In genomic region chr2:77279861-77280511, GRCm38 (mm10) we compare ENCODE assay signal across 8 mouse cellular contexts. TPM values are rescaled to one million over a fixed set of nuclear protein-coding genes. Genes with fewer than 3 reads are reported as not detected.
A peak's percentile ranks its signal among the peaks of the same experiment; 100 is the strongest.
DNase-seq lines count a peak whose midpoint lies in the region; ATAC-seq and TF ChIP-seq lines count a peak whose summit lies in the region.

No protein-coding gene starts in this region.

- ATAC-seq in heart, embryonic 13.5 days (ENCODE audit: extremely low read depth, insufficient number of reproducible peaks, low FRiP score, low TSS enrichment): peak; percentile 27; the same call in 1 of the 2 replicates
- ATAC-seq in limb, embryonic 13.5 days (ENCODE audit: low FRiP score, low read depth): peak; percentile 58
- ATAC-seq in neural tube, embryonic 11.5 days (ENCODE audit: insufficient read depth, low FRiP score, low TSS enrichment): peak; percentile 65

- in situ Hi-C loops in ES-E14 (cut with MboI; ENCODE audit: low sequenced_read_pairs in 2 of 2, unreplicated experiment in 2 of 2): no loop called here

- H3K9ac ChIP-seq in ES-E14 (ENCODE audit: insufficient read depth, low read depth, low read length, poor library complexity, severe bottlenecking): peak overlapping the region; percentile 82
- peak overlapping the region; percentile 94 for H3K9ac ChIP-seq in heart, embryonic 13.5 days
- peak overlapping the region; percentile 96 for H3K9ac ChIP-seq in limb, embryonic 13.5 days
- H3K9ac ChIP-seq in neural tube, embryonic 11.5 days (ENCODE audit: low read length): peak overlapping the region; percentile 86

- peak overlapping the region; percentile 95 for H3K4me2 ChIP-seq in heart, embryonic 13.5 days
- H3K4me2 ChIP-seq in limb, embryonic 13.5 days (replicated peaks): peak overlapping the region; percentile 85
- peak overlapping the region; percentile 65 for H3K4me2 ChIP-seq in neural tube, embryonic 11.5 days (ENCODE audit: low read depth)

- no peaks in the 10 kb centered on the region for H3K9me3 ChIP-seq in ES-E14 (ENCODE audit: control insufficient read depth, insufficient read depth, low read depth, low read length)
- H3K9me3 ChIP-seq in heart, embryonic 13.5 days: no peaks in the 10 kb centered on the region
- H3K9me3 ChIP-seq in limb, embryonic 13.5 days: no peaks in the 10 kb centered on the region
- no peaks in the 10 kb centered on the region for H3K9me3 ChIP-seq in neural tube, embryonic 11.5 days (ENCODE audit: control insufficient read depth, low read length)

- H3K27me3 ChIP-seq in heart, embryonic 13.5 days (replicated peaks): 0 out of 2 replicates have a peak, but pooled peaks cover 3% of the 10 kb centered on the region
- no peaks in the 10 kb centered on the region for H3K27me3 ChIP-seq in limb, embryonic 13.5 days
- no peaks in the 10 kb centered on the region for H3K27me3 ChIP-seq in neural tube, embryonic 11.5 days (ENCODE audit: control insufficient read depth, insufficient read depth, low read length)

- under 1% methylated on average over 28 of the region's 57 CpGs for WGBS in heart, embryonic 13.5 days
- WGBS in limb, embryonic 13.5 days: 1% methylated on average over 43 of the region's 57 CpGs
- 0% methylated on average over 32 of the region's 57 CpGs for WGBS in neural tube, embryonic 11.5 days

- H3K36me3 ChIP-seq in ES-E14 (ENCODE audit: control insufficient read depth, insufficient read depth, low read length, poor library complexity, severe bottlenecking): no peaks in the 10 kb centered on the region
- no peaks in the 10 kb centered on the region for H3K36me3 ChIP-seq in heart, embryonic 13.5 days
- H3K36me3 ChIP-seq in limb, embryonic 13.5 days: peaks cover 5% of the 10 kb centered on the region
- no peaks in the 10 kb centered on the region for H3K36me3 ChIP-seq in neural tube, embryonic 11.5 days (ENCODE audit: control insufficient read depth, insufficient read depth, low read length)

- peak overlapping the region; percentile 82 to 85 for H3K4me3 ChIP-seq in ES-E14 (ENCODE audit: insufficient read depth in 1 of 2, low read depth in 1 of 2, low read length in 2 of 2, poor library complexity in 1 of 2, severe bottlenecking in 1 of 2)
- peak overlapping the region; percentile 79 for H3K4me3 ChIP-seq in heart, embryonic 13.5 days
- peak overlapping the region; percentile 94 for H3K4me3 ChIP-seq in limb, embryonic 13.5 days
- H3K4me3 ChIP-seq in neural tube, embryonic 11.5 days (ENCODE audit: low read depth, low read length): peak overlapping the region; percentile 60

- DNase-seq in layer of hippocampus, adult 11-12 months (ENCODE audit: low spot score): peak; percentile 22
- DNase-seq in layer of hippocampus, adult 9-10 months (ENCODE audit: low spot score): no peak
- DNase-seq in ES-E14 (ENCODE audit: low read depth, low spot score): no peak
- peak; percentile 62 to 72 for DNase-seq in cerebellum, postnatal 10 days
- peak; percentile 64 for DNase-seq in neural tube, embryonic 11.5 days (ENCODE audit: low spot score)
- no peak for DNase-seq in ovary, postnatal 36 days (ENCODE audit: low spot score)

- H3K27ac ChIP-seq in ES-E14 (ENCODE audit: insufficient read depth, low read depth, low read length, poor library complexity, severe bottlenecking): no peak overlapping the region
- H3K27ac ChIP-seq in heart, embryonic 13.5 days (replicated peaks): peak overlapping the region; percentile 72
- peak overlapping the region; percentile 72 for H3K27ac ChIP-seq in limb, embryonic 13.5 days
- H3K27ac ChIP-seq in neural tube, embryonic 11.5 days (ENCODE audit: low read depth, low read length): peak overlapping the region; percentile 68

- peaks cover 0 to 4% of the 10 kb centered on the region in 2 experiments; a peak in 2 of 4 replicates for H3K4me1 ChIP-seq in ES-E14 (ENCODE audit: control insufficient read depth in 2 of 2, insufficient read depth in 2 of 2, low read length in 2 of 2, poor library complexity in 1 of 2)
- peaks cover 32% of the 10 kb centered on the region for H3K4me1 ChIP-seq in heart, embryonic 13.5 days
- peaks cover 25% of the 10 kb centered on the region for H3K4me1 ChIP-seq in limb, embryonic 13.5 days
- no peaks in the 10 kb centered on the region for H3K4me1 ChIP-seq in neural tube, embryonic 11.5 days (ENCODE audit: control insufficient read depth, insufficient read depth, low read length)

TF ChIP-seq in ES-E14, 5 proteins besides CTCF, POLR2A, EP300 and RAD21:
- TF ChIP-seq HCFC1 (IDR thresholded peaks at IDR 0.05; ENCODE audit: borderline replicate concordance, insufficient read depth, low read length) (no peak), CHD2 (IDR thresholded peaks at IDR 0.05; ENCODE audit: low read depth, low read length) (no peak)

RNA-seq across cellular contexts. Expression of gene Sestd1, which starts 0.4 kb away (rescaled TPM):
- 11.4 and 12.4 TPM in 2 replicates for total RNA-seq in ES-E14 (2012; rRNA removed)
- polyA plus RNA-seq in heart, embryonic 13.5 days (2015; fragmentation: Nextera tagmentation; extraction: Ambion mirVana): 8.1 and 8.4 TPM in 2 replicates
- 19.1 and 19.5 TPM in 2 replicates for polyA plus RNA-seq in limb, embryonic 13.5 days (2015; fragmentation: Nextera tagmentation; extraction: Ambion mirVana)
- polyA plus RNA-seq in neural tube, embryonic 11.5 days (2014; fragmentation: Nextera tagmentation; extraction: Ambion mirVana): 31.3 and 32.6 TPM in 2 replicates

Comparison
In these comparisons a context has a peak if more than half of its experiments do, and no peak if none do; other contexts are left out.
1. DNase-seq: peak in layer of hippocampus, adult 11-12 months (single experiment), cerebellum, postnatal 10 days (2 of 2) and neural tube, embryonic 11.5 days (single experiment); none in layer of hippocampus, adult 9-10 months (single experiment), ES-E14 (single experiment) and ovary, postnatal 36 days (single experiment).
2. Peak in every context shown above with its lines, with median percentiles within 50 percentile points of each other: H3K4me3 ChIP-seq, H3K9ac ChIP-seq, ATAC-seq and H3K4me2 ChIP-seq.